Mouse (Mus musculus): ENCODE results near the gene Fbxl14.
A peak's percentile ranks its signal among the peaks of the same experiment; 100 is the strongest.

- TF ChIP-seq EP300 (IDR thresholded peaks at IDR 0.05; ENCODE audit: low read depth) = no peak
- TF ChIP-seq CTCF (IDR thresholded peaks at IDR 0.05; ENCODE audit: low read depth) = peak; percentile 17; the same call in 1 of the 2 replicates
Measured at GRCm38 (mm10) chr6:119480706-119481331, 1.4 kb downstream of the Fbxl14 start.
